Mouse (Mus musculus) liver, postnatal 0 days (tissue): ENCODE results near the gene Usp2. TPM values are rescaled to one million over a fixed set of nuclear protein-coding genes. Genes with fewer than 3 reads are reported as not detected.

Experiments used
- ATAC-seq: fragments of 200-750 bp; cut with Nextera tagmentation; 2 replicates; pipeline ENCODE4 v1.8.0; 2017; ENCODE audit warnings: mild to moderate bottlenecking, moderate library complexity
- DNase-seq: peaks from one replicate; pipeline ENCODE4 v3.0.0-alpha.2; 2016
- H3K27ac ChIP-seq: fragments of 300-500 bp; sonication (generic); 2 replicates; pipeline ENCODE4 v1.5.1; 2014; ENCODE audit warnings: antibody characterized with exemption, moderate library complexity, mild to moderate bottlenecking, low read depth
- H3K27me3 ChIP-seq: fragments of 300-500 bp; sonication (generic); 2 replicates; pipeline ENCODE4 v1.6.1; 2014; ENCODE audit warnings: low read length, control low read depth, mixed read lengths; ENCODE audit not compliant: insufficient read depth
- H3K36me3 ChIP-seq: fragments of 300-500 bp; sonication (generic); replicated peaks from 2 replicates; pipeline ENCODE4 v1.6.1; 2014; ENCODE audit warnings: mild to moderate bottlenecking, control low read depth, low read length, moderate library complexity, mixed read lengths; ENCODE audit not compliant: insufficient read depth
- H3K4me1 ChIP-seq: fragments of 300-500 bp; sonication (generic); 2 replicates; pipeline ENCODE4 v1.6.1; 2014; ENCODE audit warnings: antibody characterized with exemption, mild to moderate bottlenecking, control low read depth; ENCODE audit not compliant: insufficient read depth
- H3K4me2 ChIP-seq: fragments of 300-500 bp; sonication (generic); 2 replicates; pipeline ENCODE4 v1.6.1; 2014; ENCODE audit warnings: low read depth, mild to moderate bottlenecking, low read length, moderate library complexity, mixed read lengths
- H3K4me3 ChIP-seq: fragments of 300-500 bp; sonication (generic); 2 replicates; pipeline ENCODE4 v1.5.1; 2014; ENCODE audit warnings: low read depth, low read length
- H3K9ac ChIP-seq: fragments of 300-500 bp; sonication (generic); replicated peaks from 2 replicates; pipeline ENCODE4 v1.6.1; 2014; ENCODE audit warnings: mild to moderate bottlenecking, moderate library complexity
- H3K9me3 ChIP-seq: fragments of 300-500 bp; sonication (generic); 2 replicates; pipeline ENCODE4 v1.6.1; 2016; ENCODE audit warnings: mild to moderate bottlenecking, control low read depth, low read length, mixed read lengths
- CTCF ChIP-seq: sonication (generic); IDR thresholded peaks from 2 replicates; pipeline ENCODE4 v1.5.1; 2016; ENCODE audit warnings: antibody characterized with exemption, low read depth
- EP300 ChIP-seq: IDR thresholded peaks from 2 replicates; pipeline ENCODE4 v1.6.1; 2016; ENCODE audit warnings: antibody characterized with exemption, low read depth, mild to moderate bottlenecking
- WGBS: fragments of 180-500 bp; shearing (Covaris S2); extraction: QIAGEN DNeasy Blood & Tissue Kit; methylation state at CpG from one replicate; pipeline ENCODE4 v1.1.7; 2014; ENCODE audit not compliant: insufficient replicate concordance; 5-methylcytosine and 5-hydroxymethylcytosine counted together
- polyA plus RNA-seq: library from polyadenylated mRNA; unstranded; fragments of >200 nt; fragmentation: Nextera tagmentation; extraction: Ambion mirVana; gene quantifications from 2 replicates; pipeline ENCODE4 v1.2.1, GENCODE M21; 2015

The Usp2 gene
- polyA plus RNA-seq, 1 experiment from 2014 or later: 2.9 TPM

DNA sequence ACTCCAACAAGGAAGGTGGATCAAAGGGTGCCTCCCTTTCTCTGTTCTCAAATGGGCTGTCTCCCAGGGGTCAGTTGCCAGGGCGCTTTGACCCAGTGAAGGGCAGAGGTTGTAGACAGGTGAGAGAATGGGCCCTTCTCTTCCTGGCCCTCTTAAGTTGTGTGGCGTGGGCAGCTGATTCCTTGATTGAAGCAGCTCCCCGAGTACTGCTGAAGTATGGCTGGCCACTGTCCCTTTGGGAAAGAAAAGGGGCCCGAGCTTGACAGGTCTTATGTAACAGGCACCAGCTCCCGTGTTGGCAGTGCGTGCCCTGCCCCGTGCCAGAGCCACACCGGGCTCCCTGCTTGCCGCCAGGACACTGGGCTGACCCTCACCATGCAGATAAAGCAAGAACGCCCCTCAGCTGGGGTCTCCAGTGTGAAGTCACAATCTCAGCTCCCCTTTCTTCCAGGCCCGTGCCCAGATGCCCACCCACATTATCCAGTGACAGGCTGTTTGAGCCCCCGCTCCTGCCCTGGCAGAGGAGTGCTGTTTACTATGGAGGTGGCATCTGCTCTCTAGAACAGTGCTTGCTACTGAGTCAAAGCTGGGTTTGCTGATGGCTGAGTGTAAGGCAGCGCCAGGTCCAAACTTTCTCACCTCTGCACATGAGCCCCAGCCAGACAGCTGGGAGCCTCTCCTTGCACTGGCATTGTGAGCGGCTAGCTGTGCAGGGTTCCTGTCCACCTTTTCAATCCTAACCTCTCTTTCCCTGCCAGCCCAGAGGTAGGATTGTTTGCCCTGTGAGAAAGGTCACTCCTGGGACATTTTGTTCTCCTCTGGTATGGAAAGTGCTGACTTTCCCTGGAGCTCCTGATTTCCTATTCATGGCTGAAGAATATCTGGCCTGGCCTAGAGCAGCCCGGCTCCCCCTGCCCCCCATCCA, 19.2 kb downstream of the Usp2 start:
- 68% methylated on average over 15 of the region's 15 CpGs for WGBS
- Histone ChIP-seq H3K9me3 (no peaks in the 10 kb centered on the region), H3K27ac (no peak overlapping the region), H3K36me3 (no peaks in the 10 kb centered on the region), H3K4me1 (peaks cover 47% of the 10 kb centered on the region), H3K4me3 (0 out of 2 replicates have a peak overlapping the region, but pooled peaks have one; percentile 61), H3K9ac (0 out of 2 replicates have a peak overlapping the region, but pooled peaks have one; percentile 11), H3K4me2 (peak overlapping the region; percentile 95), H3K27me3 (peaks cover 14% of the 10 kb centered on the region; the same call in 1 of the 2 replicates)
- TF ChIP-seq EP300 (no peak), CTCF (no peak)
- ATAC-seq: no peak
- no peak for DNase-seq

DNA sequence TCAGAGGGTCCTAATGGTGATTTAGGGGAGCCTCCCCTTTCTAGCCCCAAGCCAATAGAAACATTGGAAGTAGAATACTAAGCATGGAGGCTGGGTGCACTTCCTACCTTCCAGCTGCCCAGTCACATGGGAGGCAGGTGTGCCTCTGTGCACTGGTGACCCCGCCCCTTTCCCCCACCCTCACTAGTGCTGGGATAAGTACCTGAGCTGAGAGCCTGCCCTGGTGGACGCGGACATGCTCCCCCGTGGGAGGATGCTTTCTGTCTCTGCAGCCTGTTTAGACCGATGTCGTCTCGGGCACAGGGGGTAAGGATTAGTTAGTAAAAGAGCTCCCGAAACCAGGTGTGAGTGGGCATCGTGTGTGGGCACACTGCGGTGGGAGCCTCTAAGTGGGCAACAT, 20.1 kb downstream of the Usp2 start:
- H3K4me3 ChIP-seq: no peak overlapping the region
- H3K4me2 ChIP-seq: no peak overlapping the region
- H3K9ac ChIP-seq: no peak overlapping the region
- ATAC-seq: no peak
- 63% methylated on average over 10 of the region's 10 CpGs for WGBS
- H3K27ac ChIP-seq: no peak overlapping the region
- no peak for DNase-seq
- H3K9me3 ChIP-seq: no peaks in the 10 kb centered on the region
- peaks cover 47% of the 10 kb centered on the region for H3K4me1 ChIP-seq
- peaks cover 14% of the 10 kb centered on the region; the same call in 1 of the 2 replicates for H3K27me3 ChIP-seq
- TF ChIP-seq CTCF (no peak), EP300 (no peak)
- no peaks in the 10 kb centered on the region; the same call in 1 of the 2 replicates for H3K36me3 ChIP-seq

DNA sequence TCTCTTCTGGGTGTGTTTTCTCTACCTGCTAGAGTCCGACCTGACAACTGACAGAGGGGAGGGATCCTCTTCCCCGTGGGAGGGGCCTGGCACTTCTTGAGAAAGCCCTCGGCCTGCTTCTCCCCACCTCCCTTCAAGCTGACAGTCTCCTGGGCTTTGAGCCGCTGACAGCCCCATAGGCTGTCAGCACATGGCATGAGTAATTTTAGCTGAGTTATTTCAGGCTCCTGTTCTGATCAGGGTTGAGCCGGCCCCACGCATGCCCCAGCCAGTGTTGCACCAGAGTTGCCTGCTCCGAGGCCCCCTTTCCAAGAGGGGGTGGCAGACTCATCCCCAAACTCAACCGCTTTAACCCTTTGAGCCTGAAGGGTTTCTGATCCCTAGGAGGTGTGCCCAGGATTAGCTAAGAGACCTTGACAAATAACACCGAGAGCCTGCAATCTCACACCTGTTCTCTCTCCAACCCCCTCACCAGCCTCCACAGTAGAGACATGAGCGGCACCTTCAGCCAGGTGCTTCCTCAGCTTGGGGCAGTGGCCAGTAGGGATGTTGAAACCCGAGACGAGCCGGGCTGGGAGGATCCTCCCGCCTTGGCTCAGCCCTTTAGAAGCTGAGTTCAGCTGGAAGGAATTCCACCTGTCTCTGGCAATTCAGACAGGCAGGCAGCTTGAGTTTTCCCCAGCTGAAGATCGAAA, 21.1 kb downstream of the Usp2 start:
- 25% methylated on average over 15 of the region's 15 CpGs for WGBS
- peaks cover 47% of the 10 kb centered on the region for H3K4me1 ChIP-seq
- ATAC-seq: no peak
- H3K4me2 ChIP-seq: peak overlapping the region; percentile 32; the same call in 1 of the 2 replicates
- no peak overlapping the region for H3K9ac ChIP-seq
- no peak for DNase-seq
- peaks cover 14% of the 10 kb centered on the region; the same call in 1 of the 2 replicates for H3K27me3 ChIP-seq
- no peak overlapping the region for H3K27ac ChIP-seq
- no peaks in the 10 kb centered on the region; the same call in 1 of the 2 replicates for H3K36me3 ChIP-seq
- no peaks in the 10 kb centered on the region for H3K9me3 ChIP-seq
- H3K4me3 ChIP-seq: no peak overlapping the region
- no peak for TF ChIP-seq EP300
- no peak for TF ChIP-seq CTCF

DNA sequence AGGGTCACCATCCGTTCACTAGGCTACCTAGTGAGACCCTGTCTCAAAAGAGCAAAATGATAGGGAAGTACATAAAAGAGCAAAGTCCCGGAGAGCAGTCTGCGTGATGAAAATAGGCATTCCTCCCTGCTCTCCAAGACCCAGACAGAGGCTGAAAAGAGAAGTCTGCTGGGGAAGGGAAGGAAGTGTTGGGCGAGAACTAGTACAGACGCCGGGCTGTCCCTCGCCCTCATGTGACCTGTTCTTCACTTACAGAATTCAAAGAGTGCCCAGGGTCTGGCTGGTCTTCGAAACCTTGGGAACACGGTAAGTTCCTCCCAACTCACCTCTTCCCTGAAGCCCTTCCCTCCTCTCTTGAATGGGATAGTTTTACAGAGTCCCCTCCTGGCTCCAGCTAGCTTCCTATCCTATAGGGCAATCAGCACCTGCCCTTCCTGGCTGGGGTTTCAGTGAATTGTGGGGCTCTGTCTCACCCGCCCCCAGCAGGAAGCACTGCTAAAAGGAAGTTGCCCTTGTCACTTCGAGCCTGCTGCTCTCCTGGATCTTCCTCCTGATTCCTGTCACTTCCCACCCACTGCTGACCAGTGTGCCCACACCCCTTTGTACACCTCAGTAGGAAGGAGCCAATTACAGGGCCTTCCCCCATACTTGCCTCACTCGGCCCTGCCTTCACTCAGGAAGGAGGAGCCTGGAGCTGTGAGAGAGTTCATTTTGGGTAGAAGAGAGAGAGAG, 22.2 kb downstream of the Usp2 start:
- ATAC-seq (peak; percentile 11; the same call in 1 of the 2 replicates), DNase-seq (peak; percentile 38)
- Histone ChIP-seq H3K4me2 (peak overlapping the region; percentile 33), H3K27me3 (peaks cover 8% of the 10 kb centered on the region; the same call in 1 of the 2 replicates), H3K4me1 (peaks cover 39% of the 10 kb centered on the region), H3K36me3 (no peaks in the 10 kb centered on the region; the same call in 1 of the 2 replicates), H3K9me3 (no peaks in the 10 kb centered on the region), H3K27ac (peak overlapping the region; percentile 63), H3K4me3 (no peak overlapping the region), H3K9ac (no peak overlapping the region)
- 35% methylated on average over 12 of the region's 12 CpGs for WGBS
- TF ChIP-seq EP300: no peak
- TF ChIP-seq CTCF: no peak

DNA sequence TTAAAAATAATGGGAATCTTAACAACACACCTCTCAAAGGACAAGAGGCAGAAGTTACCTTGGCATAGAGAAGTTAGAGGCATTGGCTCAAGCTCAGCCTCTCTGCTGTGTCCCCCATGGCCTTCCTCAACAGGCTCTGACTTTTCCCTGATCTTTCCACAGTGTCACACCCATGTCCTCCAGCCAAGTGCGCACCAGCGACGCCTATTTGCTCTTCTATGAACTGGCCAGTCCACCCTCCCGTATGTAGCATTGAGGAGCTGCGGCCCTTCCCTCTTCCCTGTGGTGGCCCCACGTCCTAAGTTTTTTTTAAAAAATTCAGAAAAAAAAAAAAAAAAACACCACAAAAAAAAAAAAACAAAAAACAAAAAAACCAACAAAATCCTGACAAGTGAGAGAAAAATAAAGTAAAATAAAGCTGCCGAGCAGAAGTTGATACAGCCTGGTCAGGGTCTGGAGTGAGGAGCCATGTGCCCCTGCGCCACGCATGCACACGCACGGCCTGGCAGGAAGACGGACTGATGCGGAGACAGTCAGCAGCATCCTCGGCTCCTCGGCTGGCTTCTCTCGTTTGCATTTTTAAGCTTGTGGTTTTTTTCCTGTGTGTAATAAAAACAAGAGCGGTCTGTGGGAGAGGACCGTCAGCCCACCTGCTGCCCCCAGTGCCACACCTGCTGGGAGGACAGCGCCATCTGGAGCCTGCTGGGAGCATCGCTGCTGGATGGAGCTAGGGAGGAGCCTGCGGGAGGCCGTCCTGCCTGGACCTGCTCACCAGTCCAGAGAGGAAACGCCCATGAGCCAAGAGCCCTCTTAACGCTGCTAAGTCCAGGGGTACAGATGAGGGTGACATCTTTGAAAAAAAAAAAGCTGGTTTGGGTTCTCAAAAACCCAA, 27.0 kb downstream of the Usp2 start:
- Histone ChIP-seq H3K36me3 (no peaks in the 10 kb centered on the region; the same call in 1 of the 2 replicates), H3K9ac (no peak overlapping the region), H3K4me2 (no peak overlapping the region), H3K4me3 (no peak overlapping the region), H3K27me3 (no peaks in the 10 kb centered on the region), H3K9me3 (no peaks in the 10 kb centered on the region), H3K4me1 (peaks cover 3% of the 10 kb centered on the region; the same call in 1 of the 2 replicates), H3K27ac (no peak overlapping the region)
- peak; percentile 78 for DNase-seq
- no peak for TF ChIP-seq EP300
- TF ChIP-seq CTCF: peak; percentile 82
- WGBS: 46% methylated on average over 24 of the region's 24 CpGs
- ATAC-seq: peak; percentile 50; the same call in 1 of the 2 replicates
